Mouse (Mus musculus): ENCODE measurements around the gene Isy1.

- TF ChIP-seq CTCF (IDR thresholded peaks at IDR 0.05; ENCODE audit: control insufficient read depth, insufficient read depth, insufficient read length) (no peak), USF1 (IDR thresholded peaks at IDR 0.05; ENCODE audit: low read depth) (no peak), FOSL1 (IDR thresholded peaks at IDR 0.05; ENCODE audit: insufficient read depth, low read length, poor library complexity, severe bottlenecking) (no peak), MYOD1 (IDR thresholded peaks at IDR 0.05; ENCODE audit: control insufficient read depth, insufficient read length, low read depth) (no peak), MYOG (IDR thresholded peaks at IDR 0.05; ENCODE audit: control insufficient read depth, extremely low read depth, insufficient read length) (no peak)
Measured at GRCm38 (mm10) chr6:87810311-87810710, 28.3 kb downstream of the Isy1 start.
